Mouse (Mus musculus) G1E (cell line): ENCODE data around the gene Ikzf3.

ENCODE experiments used
- CTCF ChIP-seq: IDR thresholded peaks from 2 replicates; pipeline ENCODE4 v1.5.1; 2012; ENCODE audit warnings: low read depth, low read length, inconsistent platforms, mixed read lengths
- POLR2AphosphoS5 ChIP-seq: IDR thresholded peaks from 2 replicates; pipeline ENCODE4 v1.6.1; 2012; ENCODE audit warnings: low read depth, low read length, inconsistent platforms; ENCODE audit not compliant: insufficient replicate concordance
- TAL1 ChIP-seq: conservative IDR thresholded peaks from 2 replicates; pipeline ENCODE4 v1.6.1; 2012; ENCODE audit warnings: low read depth, low read length, inconsistent platforms, mixed read lengths

DNA sequence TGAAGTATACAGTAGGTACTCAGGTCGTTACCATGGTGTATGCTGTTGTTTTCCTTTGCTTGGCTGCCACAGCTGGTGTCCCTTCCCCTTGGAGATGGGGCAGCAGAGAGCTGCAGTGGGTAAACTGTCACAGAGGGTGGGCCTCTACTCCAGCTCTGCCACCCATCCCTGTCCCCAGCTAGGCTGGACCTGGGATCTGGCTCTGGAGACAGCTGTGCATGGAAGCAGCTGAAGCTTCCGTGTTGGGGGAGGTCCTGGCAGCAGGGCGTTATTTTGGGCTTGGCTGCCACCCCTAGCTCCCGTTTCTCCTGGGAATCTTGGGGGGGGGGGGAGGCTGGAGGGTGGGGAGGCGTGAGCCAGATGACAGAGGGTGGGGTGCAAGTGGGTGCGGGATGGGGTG is 127.6 kb downstream of the Ikzf3 start:
- TF ChIP-seq CTCF (no peak), POLR2AphosphoS5 (no peak), TAL1 (no peak)
